Mouse (Mus musculus): ENCODE results near the gene Wfs1. TPM values are rescaled to one million over a fixed set of nuclear protein-coding genes. Genes with fewer than 3 reads are reported as not detected.
"Not testable (repeated sequence)": the region's sequence is repeated elsewhere in the genome, so short reads cannot be mapped to it uniquely, and the experiment has no call there.

Wfs1 gene
- polyA plus RNA-seq, 1 experiment from 2014 or later = 1.7 TPM

- H3K36me3 ChIP-seq = no peaks in the 10 kb centered on the region
- H3K9me3 ChIP-seq (replicated peaks) = no peaks in the 10 kb centered on the region
- peaks cover 4% of the 10 kb centered on the region; the same call in 1 of the 2 replicates for H3K27me3 ChIP-seq (replicated peaks)
- H3K4me2 ChIP-seq = no peak overlapping the region
- no peak overlapping the region for H3K4me3 ChIP-seq
- 53% methylated on average over 10 of the region's 10 CpGs for WGBS (ENCODE audit: insufficient replicate concordance)
- no peak overlapping the region for H3K9ac ChIP-seq
- H3K4me1 ChIP-seq = no peaks in the 10 kb centered on the region
- no peak for ATAC-seq
- H3K27ac ChIP-seq = no peak overlapping the region
These were observed 21.8 kb upstream of the Wfs1 start for GRCm38 (mm10) chr5:37010666-37011317.

DNA sequence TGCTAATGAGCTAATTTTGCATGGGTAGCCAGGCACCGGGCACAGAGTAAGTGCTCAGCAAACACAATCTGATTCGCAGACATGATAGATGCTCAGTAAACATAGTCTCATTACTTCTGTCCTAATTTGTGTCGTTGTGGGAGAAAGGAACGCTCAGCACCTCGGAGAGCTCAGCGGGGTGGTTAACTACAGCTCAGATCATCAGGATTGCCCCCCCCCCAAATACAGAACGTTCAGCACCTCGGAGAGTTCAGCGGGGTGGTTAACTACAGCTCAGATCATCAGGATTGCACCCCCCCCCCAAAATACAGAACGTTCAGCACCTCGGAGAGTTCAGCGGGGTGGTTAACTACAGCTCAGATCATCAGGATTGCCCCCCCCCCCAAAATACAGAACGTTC, 20.8 kb upstream of the Wfs1 start:
- 27% methylated on average over 11 of the region's 13 CpGs for WGBS (ENCODE audit: insufficient replicate concordance)
- not testable (repeated sequence) for H3K9me3 ChIP-seq (replicated peaks); H3K36me3 ChIP-seq; H3K4me3 ChIP-seq; H3K4me2 ChIP-seq; H3K4me1 ChIP-seq; H3K27ac ChIP-seq; ATAC-seq; H3K27me3 ChIP-seq (replicated peaks); H3K9ac ChIP-seq

- 39% methylated on average over 2 of the region's 2 CpGs for WGBS (ENCODE audit: insufficient replicate concordance)
- no peak for ATAC-seq
These were observed 13.0 kb upstream of the Wfs1 start for GRCm38 (mm10) chr5:37002001-37002400.

GRCm38 (mm10) chr5:37001002-37001401, 12.0 kb upstream of the Wfs1 start:
- H3K27me3 ChIP-seq (replicated peaks) = peaks cover 10% of the 10 kb centered on the region; the same call in 1 of the 2 replicates
- H3K4me2 ChIP-seq = no peak overlapping the region
- H3K27ac ChIP-seq = no peak overlapping the region
- H3K36me3 ChIP-seq = no peaks in the 10 kb centered on the region
- ATAC-seq = no peak
- H3K4me1 ChIP-seq = no peaks in the 10 kb centered on the region
- H3K9ac ChIP-seq = no peak overlapping the region
- no peak overlapping the region for H3K4me3 ChIP-seq
- H3K9me3 ChIP-seq (replicated peaks) = no peaks in the 10 kb centered on the region
- WGBS (ENCODE audit: insufficient replicate concordance) = 75% methylated on average over 9 of the region's 9 CpGs

More at GRCm38 (mm10) chr5:37002001-37002400, 13.0 kb upstream of the Wfs1 start:
- no peak overlapping the region for H3K4me3 ChIP-seq
- no peak overlapping the region for H3K4me2 ChIP-seq
- no peak overlapping the region for H3K27ac ChIP-seq
- no peaks in the 10 kb centered on the region for H3K9me3 ChIP-seq (replicated peaks)
- no peaks in the 10 kb centered on the region for H3K36me3 ChIP-seq
- H3K4me1 ChIP-seq = no peaks in the 10 kb centered on the region
- H3K27me3 ChIP-seq (replicated peaks) = peaks cover 6% of the 10 kb centered on the region; the same call in 1 of the 2 replicates
- H3K9ac ChIP-seq = no peak overlapping the region

- Histone ChIP-seq H3K27ac (no peak overlapping the region), H3K9me3 (replicated peaks) (no peaks in the 10 kb centered on the region), H3K4me1 (no peaks in the 10 kb centered on the region), H3K36me3 (no peaks in the 10 kb centered on the region), H3K27me3 (replicated peaks) (peaks cover 10% of the 10 kb centered on the region; the same call in 1 of the 2 replicates), H3K4me3 (no peak overlapping the region), H3K9ac (no peak overlapping the region), H3K4me2 (no peak overlapping the region)
- no peak for ATAC-seq
- 24% methylated on average over 5 of the region's 5 CpGs for WGBS (ENCODE audit: insufficient replicate concordance)
These were observed 9.0 kb upstream of the Wfs1 start for GRCm38 (mm10) chr5:36997996-36998395.

DNA sequence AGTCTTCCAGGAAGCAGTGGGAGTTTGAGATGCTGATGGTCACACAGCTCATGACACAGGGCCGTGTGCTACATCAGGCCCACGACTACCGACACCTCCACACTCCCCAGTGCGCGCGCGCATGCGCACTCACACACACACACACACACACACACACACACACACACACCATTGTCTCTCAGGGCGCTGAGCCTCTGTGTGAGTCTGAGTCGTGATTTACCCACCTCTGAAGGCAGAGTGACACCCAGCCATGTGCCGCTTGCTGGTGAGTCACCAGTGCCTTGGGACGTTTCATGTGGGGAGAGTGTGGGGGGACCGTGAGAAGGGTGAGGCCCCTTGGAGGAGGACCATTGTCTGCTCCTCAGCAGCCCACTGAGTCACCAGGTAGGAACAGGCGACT, 7.4 kb upstream of the Wfs1 start:
- ATAC-seq = no peak
- Histone ChIP-seq H3K9ac (no peak overlapping the region), H3K4me2 (no peak overlapping the region), H3K27ac (no peak overlapping the region), H3K4me1 (no peaks in the 10 kb centered on the region), H3K36me3 (no peaks in the 10 kb centered on the region), H3K9me3 (replicated peaks) (no peaks in the 10 kb centered on the region), H3K4me3 (no peak overlapping the region), H3K27me3 (replicated peaks) (peaks cover 10% of the 10 kb centered on the region; the same call in 1 of the 2 replicates)
- 77% methylated on average over 14 of the region's 14 CpGs for WGBS (ENCODE audit: insufficient replicate concordance)

- H3K9ac ChIP-seq = no peak overlapping the region
- H3K36me3 ChIP-seq = no peaks in the 10 kb centered on the region
- ATAC-seq = no peak
- no peaks in the 10 kb centered on the region for H3K9me3 ChIP-seq (replicated peaks)
- no peak overlapping the region for H3K4me3 ChIP-seq
- H3K27me3 ChIP-seq (replicated peaks) = peaks cover 32% of the 10 kb centered on the region
- H3K4me2 ChIP-seq = no peak overlapping the region
- peaks cover 13% of the 10 kb centered on the region for H3K4me1 ChIP-seq
- no peak overlapping the region for H3K27ac ChIP-seq
- 59% methylated on average over 3 of the region's 3 CpGs for WGBS (ENCODE audit: insufficient replicate concordance)
These were observed 1.8 kb upstream of the Wfs1 start for GRCm38 (mm10) chr5:36990631-36991350.

DNA sequence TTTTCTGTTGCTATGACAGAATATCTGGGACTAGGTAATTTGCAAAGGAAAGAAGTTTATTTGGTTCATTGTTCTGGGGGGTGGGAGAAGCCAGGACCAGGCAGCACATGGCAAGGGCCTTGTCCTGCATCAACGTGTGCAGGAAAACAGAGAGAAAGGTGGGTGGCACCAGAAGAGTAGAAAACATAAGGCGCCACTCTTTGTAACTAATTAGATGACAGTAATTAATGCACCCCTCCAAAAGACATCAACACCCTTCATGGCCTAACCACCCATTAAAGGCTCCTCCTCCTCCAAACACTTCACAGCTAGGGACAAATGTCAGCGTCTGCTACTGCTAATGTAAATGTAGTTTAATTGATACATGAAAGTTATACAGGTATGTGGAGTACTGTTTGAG, 1.2 kb upstream of the Wfs1 start:
- H3K27me3 ChIP-seq (replicated peaks) = peaks cover 32% of the 10 kb centered on the region
- no peaks in the 10 kb centered on the region for H3K9me3 ChIP-seq (replicated peaks)
- WGBS (ENCODE audit: insufficient replicate concordance) = 53% methylated on average over 3 of the region's 3 CpGs
- no peak overlapping the region for H3K4me3 ChIP-seq
- peaks cover 13% of the 10 kb centered on the region for H3K4me1 ChIP-seq
- H3K9ac ChIP-seq = no peak overlapping the region
- H3K27ac ChIP-seq = no peak overlapping the region
- H3K36me3 ChIP-seq = no peaks in the 10 kb centered on the region
- H3K4me2 ChIP-seq = no peak overlapping the region
- no peak for ATAC-seq

GRCm38 (mm10) chr5:36989625-36989977, 596 bp upstream of the Wfs1 start:
- Histone ChIP-seq H3K9ac (no peak overlapping the region), H3K4me2 (peak overlapping the region; percentile 74), H3K4me1 (peaks cover 13% of the 10 kb centered on the region), H3K36me3 (no peaks in the 10 kb centered on the region), H3K9me3 (replicated peaks) (no peaks in the 10 kb centered on the region), H3K4me3 (no peak overlapping the region), H3K27ac (no peak overlapping the region), H3K27me3 (replicated peaks) (peaks cover 32% of the 10 kb centered on the region)
- 7% methylated on average over 3 of the region's 3 CpGs for WGBS (ENCODE audit: insufficient replicate concordance)
- ATAC-seq = no peak

GRCm38 (mm10) chr5:36988124-36988780, 753 bp downstream of the Wfs1 start:
- Histone ChIP-seq H3K27ac (no peak overlapping the region), H3K4me3 (peak overlapping the region; percentile 52), H3K4me1 (peaks cover 13% of the 10 kb centered on the region), H3K9ac (peak overlapping the region; percentile 38), H3K27me3 (replicated peaks) (peaks cover 32% of the 10 kb centered on the region), H3K36me3 (no peaks in the 10 kb centered on the region), H3K9me3 (replicated peaks) (no peaks in the 10 kb centered on the region), H3K4me2 (peak overlapping the region; percentile 74)
- WGBS (ENCODE audit: insufficient replicate concordance) = 13% methylated on average over 24 of the region's 24 CpGs
- peak; percentile 18; the same call in 1 of the 2 replicates for ATAC-seq

DNA sequence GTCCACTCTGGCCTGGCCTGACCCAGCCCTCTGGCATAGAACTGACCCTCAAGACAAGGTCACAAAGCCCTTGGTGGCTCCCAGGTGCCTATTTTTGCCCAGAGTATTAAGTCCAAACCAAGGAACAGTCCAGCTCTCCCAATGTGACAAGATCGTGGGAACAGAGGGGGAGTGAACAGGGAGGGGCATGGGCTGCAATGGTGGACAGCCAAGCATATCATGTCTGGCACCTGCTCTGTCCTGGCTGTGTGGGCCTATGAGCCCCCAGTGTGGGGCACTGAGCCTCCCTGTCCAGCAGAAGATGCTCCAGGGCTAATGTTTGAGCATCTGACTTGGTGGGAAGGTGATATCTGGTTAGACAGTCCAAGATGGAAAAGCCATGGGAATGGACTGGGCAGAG, 2.4 kb downstream of the Wfs1 start:
- no peak overlapping the region for H3K4me3 ChIP-seq
- peaks cover 32% of the 10 kb centered on the region for H3K27me3 ChIP-seq (replicated peaks)
- no peaks in the 10 kb centered on the region for H3K36me3 ChIP-seq
- H3K27ac ChIP-seq = no peak overlapping the region
- no peaks in the 10 kb centered on the region for H3K9me3 ChIP-seq (replicated peaks)
- no peak overlapping the region for H3K4me2 ChIP-seq
- H3K4me1 ChIP-seq = peaks cover 13% of the 10 kb centered on the region
- H3K9ac ChIP-seq = no peak overlapping the region
- WGBS (ENCODE audit: insufficient replicate concordance) = 46% methylated on average over 1 of the region's 1 CpGs
- no peak for ATAC-seq

GRCm38 (mm10) chr5:36982271-36982670, 6.7 kb downstream of the Wfs1 start:
- Histone ChIP-seq H3K9ac (no peak overlapping the region), H3K4me3 (no peak overlapping the region), H3K4me1 (no peaks in the 10 kb centered on the region), H3K27ac (no peak overlapping the region), H3K27me3 (replicated peaks) (peaks cover 8% of the 10 kb centered on the region), H3K4me2 (no peak overlapping the region), H3K9me3 (replicated peaks) (no peaks in the 10 kb centered on the region), H3K36me3 (no peaks in the 10 kb centered on the region)
- 79% methylated on average over 4 of the region's 4 CpGs for WGBS (ENCODE audit: insufficient replicate concordance)
- ATAC-seq = no peak

Data from liver, embryonic 12.5 days (tissue).